Mouse (Mus musculus): ENCODE results near the gene Pigyl. TPM values are rescaled to one million over a fixed set of nuclear protein-coding genes. Genes with fewer than 3 reads are reported as not detected.

The Pigyl gene
- polyA plus RNA-seq, 1 experiment from 2014 or later = 87.5 TPM

DNA sequence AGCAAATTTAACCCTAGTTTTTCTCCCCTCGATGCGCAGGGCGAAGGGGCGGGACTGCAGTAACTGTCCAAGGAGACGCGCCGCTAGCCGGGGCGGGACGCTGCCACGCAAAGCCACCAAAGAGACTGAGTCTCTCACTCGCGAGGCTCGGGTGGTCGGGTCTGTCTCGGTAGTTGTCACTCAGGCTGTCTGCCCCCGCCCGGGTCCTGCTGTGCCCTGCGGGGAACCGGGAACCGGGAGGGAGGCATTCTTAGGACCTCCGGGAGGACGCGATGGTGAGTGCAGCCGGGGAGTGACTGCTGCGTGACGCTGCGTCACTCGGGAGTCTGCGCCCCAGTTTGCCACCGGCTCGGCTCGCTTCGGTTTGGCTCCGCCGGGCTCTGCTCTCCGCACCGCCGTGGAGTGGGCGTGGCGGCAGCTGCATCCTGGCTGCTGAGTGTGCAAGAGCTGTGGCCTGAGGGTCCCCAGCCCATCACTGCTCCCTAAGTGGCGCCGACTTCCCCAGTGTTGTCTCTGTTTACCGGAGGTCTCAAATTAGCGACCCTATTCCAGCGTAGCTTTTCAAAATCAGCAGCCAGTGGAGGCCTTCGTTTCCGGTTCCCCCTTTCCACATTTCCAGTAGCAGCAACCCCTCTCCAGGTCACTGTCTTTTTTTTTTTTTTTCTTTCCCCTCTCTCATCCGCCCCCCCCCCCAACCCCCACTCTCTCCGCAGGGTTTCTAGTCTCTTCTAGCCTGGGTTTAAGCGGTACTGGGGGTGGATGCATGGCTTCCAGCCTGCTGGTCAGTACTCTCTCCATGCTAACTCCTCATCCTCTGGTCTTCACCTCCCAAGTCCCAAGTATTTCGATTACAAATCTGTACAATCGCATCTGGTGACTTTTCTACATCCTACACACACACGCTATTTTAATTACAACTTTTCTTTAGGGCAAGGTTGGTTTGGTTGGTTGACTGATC, 8.3 kb downstream of the Pigyl start:
- Histone ChIP-seq H3K4me2 (peak overlapping the region; percentile 82), H3K4me1 (no peaks in the 10 kb centered on the region), H3K36me3 (ENCODE audit: poor library complexity, severe bottlenecking) (no peaks in the 10 kb centered on the region), H3K4me3 (peak overlapping the region; percentile 61), H3K9ac (peak overlapping the region; percentile 68), H3K27me3 (0 out of 2 replicates have a peak, but pooled peaks cover 4% of the 10 kb centered on the region), H3K27ac (peak overlapping the region; percentile 37), H3K9me3 (replicated peaks) (peaks cover 4% of the 10 kb centered on the region; the same call in 1 of the 2 replicates)
- 2% methylated on average over 54 of the region's 54 CpGs for WGBS
- peak; percentile 91 for ATAC-seq

DNA sequence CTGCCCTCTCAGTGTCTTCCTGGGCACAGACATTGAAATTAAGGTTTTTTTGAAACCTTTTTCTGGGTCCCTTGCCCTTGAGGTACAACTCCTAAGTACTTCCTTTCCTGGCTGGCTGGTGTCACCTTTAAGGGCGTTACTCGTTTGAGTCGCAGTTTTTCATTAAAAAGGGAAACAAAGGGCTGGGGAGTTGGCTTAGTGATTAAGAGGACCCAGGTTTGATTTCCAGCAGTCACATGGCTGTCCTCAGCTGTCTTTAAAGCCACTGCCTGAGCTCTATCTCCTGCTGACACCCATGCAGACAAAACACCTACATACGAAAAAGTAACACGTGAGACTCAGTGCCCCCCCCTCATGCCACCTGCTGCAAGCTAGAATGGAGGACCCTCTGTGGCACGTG, 9.3 kb downstream of the Pigyl start:
- Histone ChIP-seq H3K4me2 (no peak overlapping the region), H3K27me3 (0 out of 2 replicates have a peak, but pooled peaks cover 4% of the 10 kb centered on the region), H3K27ac (no peak overlapping the region), H3K4me1 (no peaks in the 10 kb centered on the region), H3K36me3 (ENCODE audit: poor library complexity, severe bottlenecking) (no peaks in the 10 kb centered on the region), H3K9me3 (replicated peaks) (peaks cover 4% of the 10 kb centered on the region; the same call in 1 of the 2 replicates), H3K9ac (no peak overlapping the region), H3K4me3 (no peak overlapping the region)
- 50% methylated on average over 6 of the region's 6 CpGs for WGBS
- no peak for ATAC-seq

DNA sequence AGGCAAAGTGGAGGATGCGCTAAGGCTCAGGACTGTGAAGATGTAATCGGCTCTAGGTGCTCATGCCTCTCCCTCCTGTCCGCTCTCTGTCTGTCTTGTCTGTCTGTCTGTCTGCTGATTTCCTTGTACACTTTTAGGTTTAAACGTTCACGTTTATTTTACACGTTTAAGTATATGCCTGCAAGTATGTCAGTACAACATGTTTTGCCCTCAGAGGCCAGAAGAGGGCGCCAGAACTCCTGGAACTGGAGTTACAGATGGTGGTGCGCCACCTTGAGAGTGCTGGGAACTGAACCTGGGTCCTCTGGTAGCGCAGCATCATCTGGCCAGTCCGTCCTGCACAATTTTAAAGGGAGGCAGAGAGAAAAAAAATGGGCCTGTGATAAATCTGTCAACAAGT, 10.0 kb downstream of the Pigyl start:
- WGBS = 93% methylated on average over 10 of the region's 10 CpGs

DNA sequence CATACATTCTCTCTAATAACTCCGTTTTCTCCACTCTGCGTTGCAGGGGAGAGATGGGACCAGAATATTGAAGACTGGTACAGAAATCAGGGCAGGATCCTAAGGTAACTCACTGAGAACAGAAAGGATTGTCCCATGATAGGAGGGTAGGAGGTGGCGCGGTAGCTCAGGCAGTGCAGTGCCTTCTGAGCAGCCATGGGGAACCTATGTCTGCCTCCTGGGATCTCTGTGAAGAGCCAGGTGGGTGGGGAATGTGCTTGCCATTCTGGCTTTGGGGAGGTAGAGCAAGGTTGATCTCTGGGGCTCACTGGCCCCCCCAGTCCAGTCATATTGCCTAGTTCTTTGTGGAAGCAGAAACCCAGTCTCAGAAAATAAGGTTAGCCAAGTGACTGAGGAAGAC, 11.1 kb downstream of the Pigyl start:
- Histone ChIP-seq H3K9me3 (replicated peaks) (peaks cover 4% of the 10 kb centered on the region; the same call in 1 of the 2 replicates), H3K9ac (no peak overlapping the region), H3K36me3 (ENCODE audit: poor library complexity, severe bottlenecking) (no peaks in the 10 kb centered on the region), H3K27ac (no peak overlapping the region), H3K4me1 (no peaks in the 10 kb centered on the region), H3K4me3 (no peak overlapping the region), H3K4me2 (no peak overlapping the region), H3K27me3 (0 out of 2 replicates have a peak, but pooled peaks cover 4% of the 10 kb centered on the region)
- WGBS = 98% methylated on average over 4 of the region's 4 CpGs
- ATAC-seq = no peak

More for the DNA sequence above, 10.0 kb downstream of the Pigyl start:
- Histone ChIP-seq H3K36me3 (ENCODE audit: poor library complexity, severe bottlenecking) (no peaks in the 10 kb centered on the region), H3K9me3 (replicated peaks) (peaks cover 4% of the 10 kb centered on the region; the same call in 1 of the 2 replicates), H3K4me3 (no peak overlapping the region), H3K27ac (no peak overlapping the region), H3K27me3 (0 out of 2 replicates have a peak, but pooled peaks cover 4% of the 10 kb centered on the region), H3K4me1 (no peaks in the 10 kb centered on the region), H3K9ac (no peak overlapping the region), H3K4me2 (no peak overlapping the region)
- ATAC-seq = no peak

DNA sequence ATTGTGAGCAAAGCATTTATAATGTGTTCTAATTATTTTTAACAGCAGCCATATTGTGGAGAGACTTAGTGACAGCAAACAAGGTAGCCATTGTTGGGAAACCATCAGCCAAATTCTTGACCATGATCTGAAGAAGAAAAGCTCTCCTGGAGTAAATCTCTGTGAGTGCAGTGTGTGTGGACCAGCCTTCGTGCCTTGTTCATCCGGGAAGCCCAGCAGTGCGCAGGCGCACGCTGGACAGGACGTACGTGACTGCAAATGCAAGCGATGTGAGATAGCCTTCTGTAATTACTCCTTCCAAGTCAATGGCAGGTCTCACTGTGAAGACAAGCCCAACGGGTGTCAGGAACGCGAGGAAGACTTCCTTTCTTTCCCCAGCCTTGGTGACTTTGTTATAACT, 12.7 kb downstream of the Pigyl start:
- no peak overlapping the region for H3K27ac ChIP-seq
- H3K4me3 ChIP-seq = no peak overlapping the region
- no peaks in the 10 kb centered on the region for H3K36me3 ChIP-seq (ENCODE audit: poor library complexity, severe bottlenecking)
- peaks cover 4% of the 10 kb centered on the region; the same call in 1 of the 2 replicates for H3K9me3 ChIP-seq (replicated peaks)
- H3K9ac ChIP-seq = no peak overlapping the region
- H3K4me1 ChIP-seq = no peaks in the 10 kb centered on the region
- ATAC-seq = no peak
- no peaks in the 10 kb centered on the region for H3K27me3 ChIP-seq
- 94% methylated on average over 11 of the region's 11 CpGs for WGBS
- H3K4me2 ChIP-seq = no peak overlapping the region

DNA sequence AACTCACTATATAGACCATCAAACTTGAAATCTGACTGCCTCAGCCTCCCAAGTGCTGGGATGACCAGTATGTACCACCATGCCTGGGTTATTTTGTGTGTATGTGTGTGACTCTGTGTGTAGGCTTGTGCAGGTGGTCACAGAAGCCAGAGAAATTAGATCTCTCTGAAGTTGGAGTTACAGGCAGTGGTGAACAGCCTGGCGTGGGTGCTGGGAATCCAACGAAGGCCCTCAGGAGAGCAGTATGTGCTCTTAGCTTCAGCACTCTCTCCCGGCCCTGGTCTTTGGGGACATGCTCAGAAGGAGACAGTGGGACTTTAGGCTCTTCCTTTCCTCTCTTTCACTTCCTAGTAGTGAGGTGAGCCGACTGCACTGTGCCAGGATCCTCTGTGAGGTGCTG, 15.7 kb downstream of the Pigyl start:
- 86% methylated on average over 4 of the region's 4 CpGs for WGBS
- Histone ChIP-seq H3K27ac (no peak overlapping the region), H3K4me1 (no peaks in the 10 kb centered on the region), H3K9me3 (replicated peaks) (no peaks in the 10 kb centered on the region), H3K4me2 (no peak overlapping the region), H3K27me3 (no peaks in the 10 kb centered on the region), H3K36me3 (ENCODE audit: poor library complexity, severe bottlenecking) (no peaks in the 10 kb centered on the region), H3K9ac (no peak overlapping the region), H3K4me3 (no peak overlapping the region)
- no peak for ATAC-seq

DNA sequence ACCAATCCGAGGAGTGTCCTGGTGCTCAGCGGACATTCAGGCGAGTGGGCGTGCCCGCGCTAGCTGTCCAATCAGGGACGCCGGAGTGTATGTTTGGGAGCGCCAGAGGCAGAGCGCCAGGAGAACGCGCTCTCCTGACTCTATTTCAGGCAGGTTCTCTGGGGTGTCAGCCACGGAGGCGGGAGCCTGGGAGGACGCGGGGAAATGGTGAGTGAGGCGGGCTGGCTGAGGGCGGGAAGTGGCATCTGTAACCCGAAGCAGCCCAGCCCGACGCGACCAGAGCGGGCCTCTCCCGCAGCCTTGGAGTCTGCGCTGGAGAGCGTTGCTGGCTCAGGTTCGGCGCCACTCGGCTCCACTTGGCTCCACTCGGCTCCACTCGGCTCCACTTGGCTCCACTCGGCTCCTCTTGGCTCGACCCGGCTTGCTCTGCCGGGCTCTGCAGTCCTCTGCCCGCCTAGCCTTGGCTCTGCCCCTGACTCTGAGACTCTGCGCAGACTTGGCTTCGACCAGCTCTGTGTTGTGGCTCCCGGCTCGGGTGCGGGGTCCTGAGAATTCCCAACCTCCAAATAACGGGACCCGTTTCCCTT, 31.5 kb downstream of the Pigyl start, which contains the start of gene Zfp872:
Gene Zfp872 (plus strand): TSS at position 66 of the 587 bp plus-strand sequence.
- Histone ChIP-seq H3K27ac (no peak within 1 kb of the TSS), H3K4me1 (no peaks in the 10 kb centered on the region), H3K4me3 (peak within 1 kb of the TSS; percentile 45), H3K27me3 (0 out of 2 replicates have a peak, but pooled peaks cover 8% of the 10 kb centered on the region), H3K4me2 (peak within 1 kb of the TSS; percentile 72), H3K9ac (peak within 1 kb of the TSS; percentile 65), H3K36me3 (ENCODE audit: poor library complexity, severe bottlenecking) (no peaks in the 10 kb centered on the region), H3K9me3 (replicated peaks) (0 out of 2 replicates have a peak, but pooled peaks cover 4% of the 10 kb centered on the region)
- ATAC-seq = peak; percentile 80
- WGBS = 14% methylated on average over 43 of the region's 43 CpGs

DNA sequence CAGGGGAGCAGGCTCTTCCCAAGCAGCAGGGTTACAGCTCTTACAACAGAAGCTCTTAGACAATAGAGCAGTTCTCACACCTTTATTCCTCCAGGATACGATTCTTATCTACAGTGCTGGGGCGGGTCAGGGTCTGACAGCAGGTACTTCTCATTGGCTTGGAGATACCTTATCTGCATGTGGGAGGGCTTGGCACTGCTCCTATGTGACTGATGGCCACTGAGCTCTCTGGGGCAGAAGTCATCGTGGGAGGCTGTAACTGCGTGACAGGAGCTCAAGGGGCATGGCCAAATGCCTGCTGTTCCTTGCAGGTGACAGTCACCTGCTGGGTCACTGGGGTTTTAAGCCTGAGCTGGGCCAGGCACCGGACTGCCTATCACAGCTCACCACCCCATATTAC, 39.8 kb downstream of the Pigyl start:
- H3K4me2 ChIP-seq = no peak overlapping the region
- no peak overlapping the region for H3K4me3 ChIP-seq
- no peak overlapping the region for H3K9ac ChIP-seq
- H3K9me3 ChIP-seq (replicated peaks) = peaks cover 28% of the 10 kb centered on the region
- H3K36me3 ChIP-seq (ENCODE audit: poor library complexity, severe bottlenecking) = no peaks in the 10 kb centered on the region
- ATAC-seq = no peak
- no peaks in the 10 kb centered on the region for H3K27me3 ChIP-seq
- H3K4me1 ChIP-seq = no peaks in the 10 kb centered on the region
- no peak overlapping the region for H3K27ac ChIP-seq
- 54% methylated on average over 5 of the region's 5 CpGs for WGBS

Small RNA genes within 50 kb of the gene (microRNA-seq; reads per million reads assigned to microRNA genes)
- not detected for gene Mir7084

Other genes starting within 250 kb of the Pigyl start
- 18.3 and 21.0 TPM in 2 replicates for gene Rab3d, start 238.7 kb upstream of the Pigyl start, polyA plus RNA-seq (2015; fragmentation: Nextera tagmentation; extraction: Ambion mirVana)
- gene Ccdc159, start 229.4 kb upstream of the Pigyl start, polyA plus RNA-seq (2015; fragmentation: Nextera tagmentation; extraction: Ambion mirVana) = 5.0 and 6.6 TPM in 2 replicates
- 42.2 and 42.3 TPM in 2 replicates for gene Tmem205, start 229.3 kb upstream of the Pigyl start, polyA plus RNA-seq (2015; fragmentation: Nextera tagmentation; extraction: Ambion mirVana)
- gene Plppr2, start 219.8 kb upstream of the Pigyl start, polyA plus RNA-seq (2015; fragmentation: Nextera tagmentation; extraction: Ambion mirVana) = 37.8 and 44.1 TPM in 2 replicates
- gene Swsap1, start 201.1 kb upstream of the Pigyl start, polyA plus RNA-seq (2015; fragmentation: Nextera tagmentation; extraction: Ambion mirVana) = 8.6 and 12.1 TPM in 2 replicates
- gene Epor, start 193.3 kb upstream of the Pigyl start, polyA plus RNA-seq (2015; fragmentation: Nextera tagmentation; extraction: Ambion mirVana) = 0.99 and 1.9 TPM in 2 replicates
- 1.1 and 1.2 TPM in 2 replicates for gene Rgl3, start 167.4 kb upstream of the Pigyl start, polyA plus RNA-seq (2015; fragmentation: Nextera tagmentation; extraction: Ambion mirVana)
- 4.0 and 4.6 TPM in 2 replicates for gene Ccdc151, start 154.2 kb upstream of the Pigyl start, polyA plus RNA-seq (2015; fragmentation: Nextera tagmentation; extraction: Ambion mirVana)
- gene Prkcsh, start 154.0 kb upstream of the Pigyl start, polyA plus RNA-seq (2015; fragmentation: Nextera tagmentation; extraction: Ambion mirVana) = 84.2 and 89.6 TPM in 2 replicates
- 63.7 and 66.4 TPM in 2 replicates for gene Elavl3, start 104.8 kb upstream of the Pigyl start, polyA plus RNA-seq (2015; fragmentation: Nextera tagmentation; extraction: Ambion mirVana)
- gene Gm49318, start 85.6 kb upstream of the Pigyl start, polyA plus RNA-seq (2015; fragmentation: Nextera tagmentation; extraction: Ambion mirVana) = not detected in 2 replicates
- 17.1 and 18.9 TPM in 2 replicates for gene Zfp653, start 85.5 kb upstream of the Pigyl start, polyA plus RNA-seq (2015; fragmentation: Nextera tagmentation; extraction: Ambion mirVana)
- 47.7 and 51.5 TPM in 2 replicates for gene Ecsit, start 71.4 kb upstream of the Pigyl start, polyA plus RNA-seq (2015; fragmentation: Nextera tagmentation; extraction: Ambion mirVana)
- 1.8 and 2.2 TPM in 2 replicates for gene Cnn1, start 57.6 kb upstream of the Pigyl start, polyA plus RNA-seq (2015; fragmentation: Nextera tagmentation; extraction: Ambion mirVana)
- gene Elof1, start 39.7 kb upstream of the Pigyl start, polyA plus RNA-seq (2015; fragmentation: Nextera tagmentation; extraction: Ambion mirVana) = 206 and 210 TPM in 2 replicates
- gene Acp5, start 21.1 kb upstream of the Pigyl start, polyA plus RNA-seq (2015; fragmentation: Nextera tagmentation; extraction: Ambion mirVana) = 0.81 and 1.2 TPM in 2 replicates
- gene Zfp872, start 31.2 kb downstream of the Pigyl start, polyA plus RNA-seq (2015; fragmentation: Nextera tagmentation; extraction: Ambion mirVana) = 0.13 and 0.19 TPM in 2 replicates
- gene Zfp809, start 68.9 kb downstream of the Pigyl start, polyA plus RNA-seq (2015; fragmentation: Nextera tagmentation; extraction: Ambion mirVana) = 9.3 and 11.0 TPM in 2 replicates
- 10.4 and 10.7 TPM in 2 replicates for gene Zfp599, start 103.0 kb downstream of the Pigyl start, polyA plus RNA-seq (2015; fragmentation: Nextera tagmentation; extraction: Ambion mirVana)
- 32.9 and 33.8 TPM in 2 replicates for gene Zfp810, start 150.8 kb downstream of the Pigyl start, polyA plus RNA-seq (2015; fragmentation: Nextera tagmentation; extraction: Ambion mirVana)
- 22.7 and 23.1 TPM in 2 replicates for gene Anln, start 232.3 kb downstream of the Pigyl start, polyA plus RNA-seq (2015; fragmentation: Nextera tagmentation; extraction: Ambion mirVana)